Mouse (Mus musculus) kidney, adult 2 months (tissue): ENCODE measurements around the gene Rtp1. TPM values are rescaled to one million over a fixed set of nuclear protein-coding genes. Genes with fewer than 3 reads are reported as not detected.

Experiments used
- DNase-seq: peaks from one replicate; pipeline ENCODE4 v3.0.0; 2021
- H3K27ac ChIP-seq: fragments of 200-500 bp; 2 replicates; pipeline ENCODE4 v1.5.1; 2012; ENCODE audit warnings: low read depth, low read length, control low read depth, inconsistent platforms; ENCODE audit not compliant: insufficient read depth
- H3K27me3 ChIP-seq: fragments of 200-500 bp; replicated peaks from 2 replicates; pipeline ENCODE4 v1.6.1; 2012; ENCODE audit warnings: mild to moderate bottlenecking, moderate library complexity, low read length, inconsistent platforms; ENCODE audit not compliant: control insufficient read depth, insufficient read depth
- H3K36me3 ChIP-seq: fragments of 200-500 bp; 2 replicates; pipeline ENCODE4 v1.6.1; 2012; ENCODE audit warnings: mild to moderate bottlenecking, moderate library complexity, low read length, inconsistent platforms; ENCODE audit not compliant: control insufficient read depth, insufficient read depth
- H3K4me1 ChIP-seq: fragments of 200-500 bp; 2 replicates; pipeline ENCODE4 v1.6.1; 2011; ENCODE audit warnings: low read length; ENCODE audit not compliant: control insufficient read depth, insufficient read depth
- H3K4me3 ChIP-seq: fragments of 200-500 bp; 2 replicates; pipeline ENCODE4 v1.5.1; 2011; ENCODE audit warnings: mild to moderate bottlenecking, low read depth, low read length, control low read depth; ENCODE audit not compliant: insufficient read depth
- CTCF ChIP-seq: fragments of 200-500 bp; conservative IDR thresholded peaks from 2 replicates; pipeline ENCODE4 v1.5.1; 2011; ENCODE audit warnings: low read depth, mild to moderate bottlenecking, control low read depth, low read length, moderate library complexity, mixed read lengths; ENCODE audit not compliant: insufficient read depth, insufficient read length
- POLR2A ChIP-seq: fragments of 200-500 bp; IDR thresholded peaks from one replicate; pipeline ENCODE4 v1.6.1; 2011; ENCODE audit warnings: low read depth, low read length, control low read depth
- WGBS: fragments of 180-500 bp; shearing (Covaris S2); methylation state at CpG from one replicate; pipeline ENCODE4 v1.1.7; 2018; 5-methylcytosine and 5-hydroxymethylcytosine counted together
- polyA plus RNA-seq: library from polyadenylated mRNA; depleted of rRNA; stranded (reverse); fragments of >200 nt; gene quantifications from 2 replicates; pipeline ENCODE4 v1.2.3, GENCODE M21; 2012; rRNA removed

Gene Rtp1
- polyA plus RNA-seq, 1 experiment, result 0.06 TPM

DNA sequence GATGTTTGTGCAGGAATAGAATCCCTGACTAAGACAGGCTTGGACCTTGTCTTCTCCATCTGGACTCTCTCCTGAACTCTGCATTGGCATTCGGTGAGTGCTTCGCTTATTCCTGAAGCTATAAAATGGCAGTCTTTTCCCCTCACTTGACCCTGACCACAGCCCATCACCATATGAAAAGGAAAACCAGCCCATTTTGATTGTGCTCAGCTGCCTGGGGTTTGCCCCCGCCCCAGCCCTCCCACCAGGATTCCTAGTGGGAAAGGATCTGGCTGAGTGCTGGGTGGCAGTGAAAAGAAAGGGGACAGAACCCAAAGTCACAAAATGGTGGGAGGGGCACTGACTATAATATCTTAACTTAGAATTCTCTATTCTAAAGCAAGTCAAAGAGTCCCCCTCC is 53.3 kb downstream of the Rtp1 start:
- WGBS, result 91% methylated on average over 3 of the region's 3 CpGs
- Histone ChIP-seq H3K27me3 (no peaks in the 10 kb centered on the region), H3K27ac (no peak overlapping the region), H3K4me3 (no peak overlapping the region), H3K36me3 (no peaks in the 10 kb centered on the region), H3K4me1 (no peaks in the 10 kb centered on the region)
- no peak for DNase-seq
- TF ChIP-seq CTCF, result no peak
- TF ChIP-seq POLR2A, result no peak

DNA sequence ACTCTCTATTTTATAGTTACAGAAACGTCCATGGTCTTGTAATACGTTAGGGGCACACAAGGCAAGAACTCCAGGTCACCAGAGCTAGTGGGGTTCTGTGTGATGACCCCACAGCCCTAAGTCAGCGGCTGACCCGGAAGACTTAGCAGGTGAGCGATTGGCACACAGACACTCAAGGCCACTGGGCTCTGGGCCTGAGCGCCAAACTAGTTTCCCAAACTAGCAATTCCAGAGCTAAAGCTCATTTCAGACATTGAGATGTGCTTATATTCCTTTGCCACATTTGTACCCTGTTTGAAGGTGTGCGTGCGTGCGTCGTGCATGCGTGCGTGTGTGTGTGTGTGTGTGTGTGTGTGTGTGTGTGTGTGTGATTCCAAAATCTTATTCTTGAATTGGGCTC is 53.9 kb downstream of the Rtp1 start:
- Histone ChIP-seq H3K4me3 (no peak overlapping the region), H3K27me3 (no peaks in the 10 kb centered on the region), H3K27ac (no peak overlapping the region), H3K4me1 (no peaks in the 10 kb centered on the region), H3K36me3 (no peaks in the 10 kb centered on the region)
- TF ChIP-seq CTCF (no peak), POLR2A (no peak)
- WGBS, result 94% methylated on average over 12 of the region's 12 CpGs
- DNase-seq, result no peak

- no peaks in the 10 kb centered on the region for H3K27me3 ChIP-seq
- H3K4me1 ChIP-seq, result no peaks in the 10 kb centered on the region
- no peak for DNase-seq
- TF ChIP-seq CTCF (no peak), POLR2A (no peak)
- no peaks in the 10 kb centered on the region for H3K36me3 ChIP-seq
- WGBS, result 85% methylated on average over 10 of the region's 10 CpGs
- no peak overlapping the region for H3K27ac ChIP-seq
- no peak overlapping the region for H3K4me3 ChIP-seq
These were observed 54.4 kb downstream of the Rtp1 start for GRCm38 (mm10) chr16:23483292-23483691.

Other genes starting within 250 kb of the Rtp1 start
- 9.1 and 10.1 TPM in 2 replicates for gene St6gal1, start 204.4 kb upstream of the Rtp1 start, polyA plus RNA-seq
- gene Rtp4, start 91.2 kb downstream of the Rtp1 start, polyA plus RNA-seq, result 14.4 and 21.6 TPM in 2 replicates
- 2.6 TPM in 2 replicates for gene Masp1, start 91.7 kb downstream of the Rtp1 start, polyA plus RNA-seq